Mouse (Mus musculus) midbrain, postnatal 0 days (tissue): Measurements from ENCODE around the gene Gm17416. TPM values are rescaled to one million over a fixed set of nuclear protein-coding genes. Genes with fewer than 3 reads are reported as not detected.

Source experiments
- ATAC-seq: fragments of 200-750 bp; cut with Nextera tagmentation; 2 replicates; pipeline ENCODE4 v1.8.0; 2017; ENCODE audit warnings: moderate number of reproducible peaks, mild to moderate bottlenecking, moderate TSS enrichment, moderate library complexity; ENCODE audit not compliant: low FRiP score
- DNase-seq: peaks from one replicate; pipeline ENCODE4 v3.0.0-alpha.2; 2015; ENCODE audit warnings: low spot score
- H3K27ac ChIP-seq: fragments of 300-500 bp; sonication (generic); 2 replicates; pipeline ENCODE4 v1.5.1; 2014; ENCODE audit warnings: low read depth, mild to moderate bottlenecking, low read length, mixed read lengths
- H3K27me3 ChIP-seq: fragments of 300-500 bp; sonication (generic); 2 replicates; pipeline ENCODE4 v1.6.1; 2014; ENCODE audit warnings: low read length, control low read depth, mixed read lengths; ENCODE audit not compliant: insufficient read depth
- H3K36me3 ChIP-seq: fragments of 300-500 bp; sonication (generic); 2 replicates; pipeline ENCODE4 v1.6.1; 2014; ENCODE audit warnings: low read length, control low read depth, mixed read lengths; ENCODE audit not compliant: insufficient read depth
- H3K4me1 ChIP-seq: fragments of 300-500 bp; sonication (generic); 2 replicates; pipeline ENCODE4 v1.6.1; 2014; ENCODE audit warnings: mild to moderate bottlenecking, control low read depth, antibody characterized with exemption, low read length, mixed read lengths; ENCODE audit not compliant: insufficient read depth
- H3K4me2 ChIP-seq: fragments of 300-500 bp; sonication (generic); 2 replicates; pipeline ENCODE4 v1.6.1; 2014; ENCODE audit warnings: low read depth, mild to moderate bottlenecking, low read length, mixed read lengths; ENCODE audit not compliant: poor library complexity, severe bottlenecking
- H3K4me3 ChIP-seq: fragments of 300-500 bp; sonication (generic); 2 replicates; pipeline ENCODE4 v1.5.1; 2014; ENCODE audit warnings: low read depth, mild to moderate bottlenecking, low read length, moderate library complexity
- H3K9ac ChIP-seq: fragments of 300-500 bp; sonication (generic); replicated peaks from 2 replicates; pipeline ENCODE4 v1.6.1; 2014; ENCODE audit warnings: mild to moderate bottlenecking, low read length, moderate library complexity, mixed read lengths; ENCODE audit not compliant: poor library complexity, severe bottlenecking
- H3K9me3 ChIP-seq: fragments of 300-500 bp; sonication (generic); 2 replicates; pipeline ENCODE4 v1.6.1; 2016; ENCODE audit warnings: low read length, control low read depth
- CTCF ChIP-seq: IDR thresholded peaks from 2 replicates; pipeline ENCODE4 v1.5.1; 2016; ENCODE audit warnings: antibody characterized with exemption, mild to moderate bottlenecking
- WGBS: fragments of 180-500 bp; shearing (Covaris S2); extraction: QIAGEN DNeasy Blood & Tissue Kit; methylation state at CpG from one replicate; pipeline ENCODE4 v1.1.7; 2014; 5-methylcytosine and 5-hydroxymethylcytosine counted together
- polyA plus RNA-seq: library from polyadenylated mRNA; unstranded; fragments of >200 nt; fragmentation: Nextera tagmentation; extraction: Ambion mirVana; gene quantifications from 2 replicates; pipeline ENCODE4 v1.2.1, GENCODE M21; 2015
- total RNA-seq: library from RNA; depleted of rRNA; stranded (reverse); fragments of >200 nt; gene quantifications from 2 replicates; pipeline ENCODE4 v1.2.3, GENCODE M21; 2014; rRNA removed

The Gm17416 gene
- total RNA-seq (not detected in 2 replicates), polyA plus RNA-seq (not detected in 2 replicates)

DNA sequence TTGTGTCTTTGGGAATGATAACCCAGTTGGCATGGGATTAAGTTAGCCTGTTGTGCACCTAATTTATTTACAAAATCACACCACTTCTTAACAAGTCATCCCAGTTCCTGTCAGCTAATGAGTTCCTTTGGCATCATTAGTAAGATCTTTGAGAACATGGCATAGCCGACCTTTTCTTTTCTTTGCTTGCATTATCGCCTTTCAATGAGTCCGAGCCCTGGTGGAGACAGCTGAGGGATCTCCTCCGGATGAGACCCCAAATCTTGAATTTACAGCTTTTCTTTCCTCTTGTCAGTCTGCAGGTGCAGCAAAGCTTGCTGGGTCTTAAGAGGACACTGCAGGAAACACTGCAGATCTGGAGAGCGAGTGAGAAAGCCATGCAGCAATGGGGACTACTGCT is at the start of gene Gm17416:
TSS of gene Gm17416 (plus strand) at position 301 of the 400 bp plus-strand sequence.
- no peak for TF ChIP-seq CTCF

DNA sequence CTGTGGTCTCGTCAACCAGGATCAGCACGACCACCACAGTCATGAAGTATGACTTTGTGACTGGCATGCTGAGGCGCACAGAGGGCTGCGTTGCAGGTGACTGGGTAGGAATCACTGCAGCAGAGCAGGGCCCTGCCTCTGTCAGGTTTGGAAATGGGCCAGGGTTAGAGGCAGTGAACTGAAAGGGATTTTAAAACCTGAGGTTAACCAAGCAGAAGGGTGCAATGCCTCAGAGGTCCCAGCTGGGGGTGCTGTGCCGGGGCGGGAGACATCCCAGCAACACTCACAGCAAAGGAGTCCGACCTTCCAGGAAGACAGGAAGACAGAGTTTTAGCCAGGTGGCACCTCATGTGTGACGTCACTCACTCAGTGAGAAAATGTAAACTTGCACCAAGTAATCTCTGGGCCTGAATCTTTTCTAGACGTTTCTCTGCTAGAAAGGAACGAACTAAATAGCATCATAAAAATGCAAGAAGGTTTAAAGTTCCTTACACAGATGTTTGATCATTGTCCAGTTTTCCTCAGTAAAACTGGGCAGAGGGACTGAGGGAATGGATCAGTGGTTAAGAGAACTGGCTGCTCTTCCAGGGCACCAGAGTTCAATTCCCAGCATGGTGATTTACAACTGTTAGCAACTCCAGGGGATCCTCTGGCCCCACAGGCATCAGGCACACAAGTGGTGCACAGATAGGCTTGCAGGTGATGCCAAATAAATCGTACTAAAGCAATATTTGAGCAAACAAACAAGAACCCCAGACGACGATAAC is 29.0 kb upstream of the Gm17416 start, which contains the start of gene Defb29:
TSS of gene Defb29 (minus strand) at position 155 of the 767 bp plus-strand sequence.
- peak; percentile 23 for TF ChIP-seq CTCF

More for the DNA sequence above, at the start of gene Gm17416:
- no peaks in the 10 kb centered on the region for H3K4me1 ChIP-seq
- DNase-seq (no peak), ATAC-seq (no peak)
- H3K9me3 ChIP-seq: no peaks in the 10 kb centered on the region
- no peak within 1 kb of the TSS for H3K27ac ChIP-seq
- 93% methylated on average over 5 of the region's 5 CpGs for WGBS
- no peaks in the 10 kb centered on the region for H3K36me3 ChIP-seq
- no peak within 1 kb of the TSS for H3K4me2 ChIP-seq
- H3K4me3 ChIP-seq: no peak within 1 kb of the TSS
- H3K9ac ChIP-seq: no peak within 1 kb of the TSS
- H3K27me3 ChIP-seq: no peaks in the 10 kb centered on the region

DNA sequence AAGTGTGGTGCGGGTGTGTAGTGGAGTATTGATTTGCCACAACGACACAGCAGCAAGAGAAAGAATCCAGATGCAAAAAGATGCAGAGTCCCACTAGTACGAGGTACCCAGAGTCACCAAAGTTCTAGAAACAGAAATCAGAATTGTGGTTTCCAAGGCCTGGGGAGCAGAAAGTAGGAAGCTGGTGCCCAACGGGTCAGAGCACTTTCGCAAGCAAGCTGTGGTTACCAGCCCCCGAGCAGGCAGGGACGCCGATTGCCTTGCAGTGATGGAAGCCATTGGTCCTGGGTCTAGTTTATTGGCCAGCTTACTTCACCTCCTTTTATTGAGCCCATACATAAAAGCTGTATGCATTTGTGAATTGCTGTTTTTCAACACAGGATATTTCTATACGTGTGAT is 27.2 kb upstream of the Gm17416 start:
- Histone ChIP-seq H3K36me3 (no peaks in the 10 kb centered on the region), H3K9me3 (no peaks in the 10 kb centered on the region), H3K4me2 (no peak overlapping the region), H3K9ac (no peak overlapping the region), H3K4me1 (no peaks in the 10 kb centered on the region), H3K4me3 (no peak overlapping the region), H3K27me3 (no peaks in the 10 kb centered on the region), H3K27ac (no peak overlapping the region)
- DNase-seq (no peak), ATAC-seq (no peak)
- WGBS: 84% methylated on average over 9 of the region's 9 CpGs
- no peak for TF ChIP-seq CTCF

More for the DNA sequence above, 29.0 kb upstream of the Gm17416 start, which contains the start of gene Defb29:
- H3K4me3 ChIP-seq: no peak within 1 kb of the TSS
- H3K4me2 ChIP-seq: no peak within 1 kb of the TSS
- no peak within 1 kb of the TSS for H3K27ac ChIP-seq
- no peaks in the 10 kb centered on the region for H3K9me3 ChIP-seq
- no peak within 1 kb of the TSS for H3K9ac ChIP-seq
- H3K27me3 ChIP-seq: no peaks in the 10 kb centered on the region
- no peak for ATAC-seq
- no peaks in the 10 kb centered on the region for H3K36me3 ChIP-seq
- no peak for DNase-seq
- WGBS: 60% methylated on average over 13 of the region's 13 CpGs
- no peaks in the 10 kb centered on the region for H3K4me1 ChIP-seq

DNA sequence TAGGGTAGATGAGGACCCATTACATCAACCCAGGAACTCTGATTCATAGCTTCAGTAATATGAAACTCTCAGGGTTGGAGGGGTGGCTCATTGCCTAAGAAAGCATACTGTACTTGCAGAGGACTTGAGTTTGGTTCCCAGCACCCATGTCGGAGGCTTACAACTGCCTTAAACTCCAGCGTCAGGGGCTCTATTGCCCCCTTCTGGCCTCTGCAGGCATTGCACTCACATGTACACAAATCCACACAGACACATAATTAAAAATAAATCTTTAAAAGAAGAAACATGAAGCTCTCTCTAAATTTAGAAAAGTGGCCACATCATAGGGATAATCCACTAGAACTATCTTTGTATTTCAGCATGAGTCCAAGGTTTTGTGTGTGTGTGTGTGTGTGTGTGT is 26.2 kb upstream of the Gm17416 start:
- WGBS: 83% methylated on average over 2 of the region's 2 CpGs
- Histone ChIP-seq H3K4me3 (no peak overlapping the region), H3K9ac (no peak overlapping the region), H3K4me2 (no peak overlapping the region), H3K4me1 (no peaks in the 10 kb centered on the region), H3K9me3 (no peaks in the 10 kb centered on the region), H3K27ac (no peak overlapping the region), H3K27me3 (no peaks in the 10 kb centered on the region), H3K36me3 (no peaks in the 10 kb centered on the region)
- ATAC-seq (no peak), DNase-seq (no peak)
- TF ChIP-seq CTCF: no peak

- 81% methylated on average over 4 of the region's 4 CpGs for WGBS
- H3K4me2 ChIP-seq: no peak overlapping the region
- H3K27me3 ChIP-seq: no peaks in the 10 kb centered on the region
- H3K4me1 ChIP-seq: no peaks in the 10 kb centered on the region
- H3K9me3 ChIP-seq: no peaks in the 10 kb centered on the region
- no peak overlapping the region for H3K4me3 ChIP-seq
- H3K9ac ChIP-seq: no peak overlapping the region
- ATAC-seq (no peak), DNase-seq (no peak)
- no peak overlapping the region for H3K27ac ChIP-seq
- H3K36me3 ChIP-seq: no peaks in the 10 kb centered on the region
- no peak for TF ChIP-seq CTCF
These were observed 25.7 kb upstream of the Gm17416 start for GRCm38 (mm10) chr2:152543478-152543877.

DNA sequence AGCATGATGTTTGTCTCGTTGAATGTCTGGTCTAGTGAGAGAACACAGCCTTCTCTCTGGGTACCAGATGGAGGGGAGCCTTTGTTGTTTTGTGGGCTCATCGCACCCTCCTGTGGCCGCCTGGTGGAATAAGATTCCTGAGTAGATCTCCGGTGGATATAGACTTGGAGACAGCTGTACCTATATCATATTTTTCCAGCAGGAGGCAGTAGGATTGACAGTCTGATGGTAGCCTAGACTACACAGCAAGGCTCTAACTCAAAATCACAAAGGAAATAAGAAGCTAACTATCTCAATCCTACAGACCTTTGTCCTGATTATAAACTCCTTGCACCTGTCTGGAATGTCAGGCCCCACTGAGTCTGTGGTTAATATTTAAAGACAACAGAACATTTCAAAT is 24.4 kb upstream of the Gm17416 start:
- DNase-seq (peak; percentile 67), ATAC-seq (0 out of 2 replicates have a peak, but pooled peaks have one; percentile 47)
- no peaks in the 10 kb centered on the region for H3K36me3 ChIP-seq
- no peak overlapping the region for H3K4me2 ChIP-seq
- 16% methylated on average over 4 of the region's 4 CpGs for WGBS
- H3K27ac ChIP-seq: no peak overlapping the region
- no peaks in the 10 kb centered on the region for H3K4me1 ChIP-seq
- no peaks in the 10 kb centered on the region for H3K27me3 ChIP-seq
- no peak overlapping the region for H3K9ac ChIP-seq
- no peaks in the 10 kb centered on the region for H3K9me3 ChIP-seq
- peak; percentile 77 for TF ChIP-seq CTCF
- no peak overlapping the region for H3K4me3 ChIP-seq
